Mouse (Mus musculus) kidney, embryonic 16.5 days (tissue): ENCODE results near the gene Tnip3. TPM values are rescaled to one million over a fixed set of nuclear protein-coding genes. Genes with fewer than 3 reads are reported as not detected.

Experiments
- ATAC-seq: fragments of 200-750 bp; cut with Nextera tagmentation; 2 replicates; pipeline ENCODE4 v1.8.0; 2017; ENCODE audit warnings: moderate TSS enrichment; ENCODE audit not compliant: low FRiP score, low TSS enrichment
- H3K27ac ChIP-seq: fragments of 300-500 bp; sonication (generic); 2 replicates; pipeline ENCODE4 v1.5.1; 2014; ENCODE audit warnings: low read length
- H3K27me3 ChIP-seq: fragments of 300-500 bp; sonication (generic); 2 replicates; pipeline ENCODE4 v1.6.1; 2014; ENCODE audit warnings: low read length, control low read depth, mixed read lengths; ENCODE audit not compliant: insufficient read depth
- H3K36me3 ChIP-seq: fragments of 300-500 bp; sonication (generic); 2 replicates; pipeline ENCODE4 v1.6.1; 2014; ENCODE audit warnings: low read length, control low read depth, mixed read lengths; ENCODE audit not compliant: insufficient read depth
- H3K4me1 ChIP-seq: fragments of 300-500 bp; sonication (generic); 2 replicates; pipeline ENCODE4 v1.6.1; 2014; ENCODE audit warnings: low read length, control low read depth, mixed read lengths; ENCODE audit not compliant: insufficient read depth
- H3K4me2 ChIP-seq: fragments of 300-500 bp; sonication (generic); replicated peaks from 2 replicates; pipeline ENCODE4 v1.6.1; 2014; ENCODE audit warnings: low read depth, low read length
- H3K4me3 ChIP-seq: fragments of 300-500 bp; sonication (generic); 2 replicates; pipeline ENCODE4 v1.5.1; 2014; ENCODE audit warnings: mild to moderate bottlenecking, low read length
- H3K9ac ChIP-seq: fragments of 300-500 bp; sonication (generic); replicated peaks from 2 replicates; pipeline ENCODE4 v1.6.1; 2014; ENCODE audit warnings: low read length
- H3K9me3 ChIP-seq: fragments of 300-500 bp; sonication (generic); 2 replicates; pipeline ENCODE4 v1.6.1; 2016; ENCODE audit warnings: low read length, control low read depth
- WGBS: fragments of 180-500 bp; shearing (Covaris S2); extraction: QIAGEN DNeasy Blood & Tissue Kit; methylation state at CpG from one replicate; pipeline ENCODE4 v1.1.7; 2014; 5-methylcytosine and 5-hydroxymethylcytosine counted together
- polyA plus RNA-seq: library from polyadenylated mRNA; unstranded; fragments of >200 nt; fragmentation: Nextera tagmentation; extraction: Ambion mirVana; gene quantifications from 2 replicates; pipeline ENCODE4 v1.2.1, GENCODE M21; 2015

Gene Tnip3
- polyA plus RNA-seq, 1 experiment from 2014 or later, result 0.17 TPM

GRCm38 (mm10) chr6:65669971-65670370 lies 144.9 kb downstream of the Tnip3 start:
- 55% methylated on average over 2 of the region's 2 CpGs for WGBS
- Histone ChIP-seq H3K4me3 (no peak overlapping the region), H3K4me2 (no peak overlapping the region), H3K9me3 (no peaks in the 10 kb centered on the region), H3K36me3 (no peaks in the 10 kb centered on the region), H3K27ac (no peak overlapping the region), H3K27me3 (peaks cover 10% of the 10 kb centered on the region), H3K4me1 (peaks cover 12% of the 10 kb centered on the region; the same call in 1 of the 2 replicates), H3K9ac (no peak overlapping the region)
- ATAC-seq, result no peak

- Histone ChIP-seq H3K9ac (peak overlapping the region; percentile 54), H3K4me1 (peaks cover 12% of the 10 kb centered on the region; the same call in 1 of the 2 replicates), H3K36me3 (no peaks in the 10 kb centered on the region), H3K9me3 (no peaks in the 10 kb centered on the region), H3K27ac (peak overlapping the region; percentile 58), H3K27me3 (peaks cover 10% of the 10 kb centered on the region), H3K4me2 (peak overlapping the region; percentile 96), H3K4me3 (peak overlapping the region; percentile 60)
- 3% methylated on average over 17 of the region's 21 CpGs for WGBS
- peak; percentile 54 for ATAC-seq
Measured at GRCm38 (mm10) chr6:65670981-65671411, 145.9 kb downstream of the Tnip3 start.

- no peaks in the 10 kb centered on the region for H3K36me3 ChIP-seq
- peaks cover 12% of the 10 kb centered on the region; the same call in 1 of the 2 replicates for H3K4me1 ChIP-seq
- H3K4me3 ChIP-seq, result peak within 1 kb of the TSS; percentile 60
- 0% methylated on average over 37 of the region's 45 CpGs for WGBS
- peak; percentile 94 for ATAC-seq
- peaks cover 10% of the 10 kb centered on the region for H3K27me3 ChIP-seq
- peak within 1 kb of the TSS; percentile 63 for H3K9ac ChIP-seq
- peak within 1 kb of the TSS; percentile 96 for H3K4me2 ChIP-seq
- peak within 1 kb of the TSS; percentile 58 for H3K27ac ChIP-seq
- no peaks in the 10 kb centered on the region for H3K9me3 ChIP-seq
Measured at GRCm38 (mm10) chr6:65671451-65671850, 146.3 kb downstream of the Tnip3 start, which contains the start of gene Ndnf. Ndnf (plus strand) TSS chr6:65671590.

- Histone ChIP-seq H3K4me2 (peak overlapping the region; percentile 96), H3K36me3 (no peaks in the 10 kb centered on the region), H3K9me3 (no peaks in the 10 kb centered on the region), H3K27ac (no peak overlapping the region), H3K4me3 (peak overlapping the region; percentile 60), H3K4me1 (peaks cover 12% of the 10 kb centered on the region; the same call in 1 of the 2 replicates), H3K27me3 (peaks cover 10% of the 10 kb centered on the region), H3K9ac (peak overlapping the region; percentile 63)
- ATAC-seq, result peak; percentile 66
- WGBS, result under 1% methylated on average over 57 of the region's 57 CpGs
Measured at GRCm38 (mm10) chr6:65672131-65673031, 147.3 kb downstream of the Tnip3 start.

Other genes starting within 250 kb of the Tnip3 start
- gene C130060K24Rik, start 144.2 kb upstream of the Tnip3 start, polyA plus RNA-seq, result 0.26 and 0.90 TPM in 2 replicates
- 8.3 and 9.1 TPM in 2 replicates for gene Ndnf, start 146.3 kb downstream of the Tnip3 start, polyA plus RNA-seq